Mouse (Mus musculus) adrenal gland, adult 18-20 months (tissue): ENCODE measurements around the gene Rhob. TPM values are rescaled to one million over a fixed set of nuclear protein-coding genes. Genes with fewer than 3 reads are reported as not detected.
"Not testable (repeated sequence)": the region's sequence is repeated elsewhere in the genome, so short reads cannot be mapped to it uniquely, and the experiment has no call there.

Experiments
- DNase-seq, 2 experiments: peaks; one replicate each; pipeline ENCODE4 v3.0.0; 2021 to 2022; ENCODE audit warnings: low spot score in 2 of 2
- total RNA-seq, 2 experiments: library from RNA; stranded (reverse); gene quantifications; 1 replicate in 1 of 2; 2 replicates in 1 of 2; pipeline ENCODE4 v1.2.3; 2021

Gene Rhob
- total RNA-seq, 2 experiments from 2014 or later, result 186 to 189 TPM

DNA sequence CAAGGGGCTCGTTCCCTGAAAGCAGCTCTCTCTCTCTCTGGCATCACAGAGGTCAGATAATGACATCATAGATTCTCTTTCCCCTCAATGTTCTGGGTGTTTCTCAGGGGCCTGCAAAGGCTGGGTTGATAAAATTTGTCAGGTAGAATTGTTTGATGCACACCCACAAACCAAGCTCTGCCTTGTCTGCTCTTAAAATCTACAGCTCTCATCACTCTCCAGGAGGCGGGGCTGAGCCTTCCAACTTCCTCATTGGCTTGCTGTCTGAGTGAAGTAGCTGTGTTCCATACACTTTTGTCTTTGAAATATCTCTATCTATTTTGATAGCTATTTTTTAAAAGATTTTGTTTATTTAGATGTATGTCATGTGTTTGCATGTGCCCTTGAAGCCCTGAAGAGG, 17.6 kb downstream of the Rhob start:
- DNase-seq, result no peak

- DNase-seq, result no peak
Observed at GRCm38 (mm10) chr12:8474836-8475387, 24.9 kb downstream of the Rhob start.

DNA sequence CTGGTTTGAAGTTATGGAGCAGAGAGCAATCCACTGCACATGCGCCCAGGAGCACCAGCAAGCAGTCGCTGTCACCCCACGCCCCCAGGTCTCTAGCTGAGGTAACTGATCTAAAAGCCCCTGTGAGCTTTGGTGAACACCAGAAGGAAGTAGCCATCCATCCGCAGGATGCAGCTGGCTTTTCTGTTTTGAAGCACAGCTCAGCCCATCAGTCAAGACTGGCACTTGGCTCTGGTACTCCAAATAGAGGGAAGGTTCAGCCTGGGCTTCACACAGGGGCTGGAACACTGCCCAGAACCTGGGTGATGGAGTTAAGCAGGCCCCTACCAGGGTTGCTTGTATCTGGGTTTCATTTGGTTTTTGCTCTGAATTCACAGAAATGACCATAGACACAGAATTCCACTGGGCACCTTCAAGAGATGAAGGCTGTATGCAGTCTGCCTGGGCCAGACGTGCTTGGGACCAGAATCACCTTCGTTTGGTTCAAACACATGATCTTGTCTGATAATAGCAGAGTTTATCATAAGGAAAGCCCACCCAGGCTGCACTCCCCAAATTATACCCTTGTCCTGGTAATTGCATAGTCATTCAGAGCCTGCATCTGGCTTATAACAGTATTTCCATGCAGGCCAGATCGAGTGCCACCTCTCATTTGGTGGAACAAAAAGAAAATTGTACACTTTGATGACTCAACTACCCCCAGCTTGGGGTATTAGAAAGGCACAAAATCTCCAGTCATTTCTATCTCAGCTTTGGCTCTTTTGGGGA, 27.0 kb downstream of the Rhob start:
- DNase-seq, result no peak

DNA sequence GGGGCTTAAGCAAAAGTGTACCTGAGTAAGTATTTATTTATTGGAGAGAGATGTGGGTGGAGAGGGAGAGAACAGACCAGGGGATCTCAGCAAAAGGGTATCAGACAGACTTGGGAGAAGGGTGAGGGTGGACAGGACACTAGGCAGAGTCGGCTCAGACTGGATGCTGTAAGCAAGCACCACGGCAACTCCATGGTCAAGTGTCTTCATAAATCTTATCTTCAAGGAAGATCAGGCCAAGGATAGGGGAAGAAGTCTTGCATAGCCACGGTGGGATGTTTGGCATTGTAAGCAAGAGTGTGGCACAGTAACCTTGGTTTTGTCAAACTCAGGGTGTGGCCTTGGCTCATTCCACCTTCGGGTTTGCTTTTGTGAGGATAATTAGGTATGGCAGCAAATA, 27.8 kb downstream of the Rhob start:
- DNase-seq, result no peak

GRCm38 (mm10) chr12:8470962-8471361, 28.8 kb downstream of the Rhob start:
- DNase-seq, result no peak

GRCm38 (mm10) chr12:8469742-8470494, 29.9 kb downstream of the Rhob start:
- no peak for DNase-seq

DNA sequence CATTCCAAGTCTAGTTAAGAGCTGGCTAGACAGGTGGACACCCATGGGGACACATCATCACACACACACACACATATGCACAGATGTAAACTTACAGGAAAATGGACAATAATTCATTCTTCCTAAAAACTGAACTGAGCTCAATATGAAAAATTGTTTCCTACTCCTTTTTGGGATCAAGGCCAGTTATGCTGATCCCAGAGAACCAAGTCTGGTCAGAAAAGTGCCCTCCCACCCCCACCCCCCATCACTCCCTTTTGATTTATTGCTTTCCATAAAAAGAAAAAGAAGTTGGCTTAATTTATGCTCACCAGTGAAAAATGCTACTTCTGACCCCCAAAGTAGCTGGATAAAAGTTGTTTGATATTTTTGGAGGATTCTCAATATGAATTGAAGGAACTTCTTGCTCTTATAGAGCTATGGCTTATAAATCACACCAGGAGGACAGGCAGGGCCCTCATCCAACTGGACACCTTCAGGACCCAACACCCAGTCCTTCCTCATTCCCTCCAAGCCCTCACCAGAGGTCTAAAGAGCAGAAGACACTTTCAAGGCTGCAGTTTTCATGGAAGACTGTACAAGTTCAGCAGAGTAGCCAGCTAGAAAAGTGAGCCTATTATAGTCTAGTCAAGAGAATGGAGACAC, 31.5 kb downstream of the Rhob start:
- no peak for DNase-seq

- DNase-seq, result no peak
Observed at GRCm38 (mm10) chr12:8467029-8467924, 32.5 kb downstream of the Rhob start.

DNA sequence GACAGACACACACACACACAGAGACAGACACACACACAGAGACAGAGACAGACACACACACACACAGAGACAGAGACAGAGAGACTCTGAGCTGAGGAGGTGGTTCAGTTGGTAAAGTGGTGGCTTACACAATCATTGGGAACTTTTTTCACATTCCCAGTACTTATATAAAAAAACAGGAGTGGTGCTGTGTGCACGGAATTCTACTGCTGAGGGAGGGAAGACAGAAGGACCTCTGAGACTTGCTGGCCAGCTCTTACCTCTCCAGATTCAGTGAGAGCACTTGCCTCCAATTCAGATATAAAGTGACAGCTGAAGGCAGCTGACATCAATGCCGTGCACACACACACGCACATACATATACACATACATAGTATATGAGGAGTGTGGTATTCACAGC, 34.1 kb downstream of the Rhob start:
- no peak for DNase-seq

GRCm38 (mm10) chr12:8464961-8465360, 34.8 kb downstream of the Rhob start:
- no peak for DNase-seq

- DNase-seq, result no peak
Observed at GRCm38 (mm10) chr12:8463599-8464160, 36.1 kb downstream of the Rhob start.

GRCm38 (mm10) chr12:8462533-8462932, 37.3 kb downstream of the Rhob start:
- no peak for DNase-seq

DNA sequence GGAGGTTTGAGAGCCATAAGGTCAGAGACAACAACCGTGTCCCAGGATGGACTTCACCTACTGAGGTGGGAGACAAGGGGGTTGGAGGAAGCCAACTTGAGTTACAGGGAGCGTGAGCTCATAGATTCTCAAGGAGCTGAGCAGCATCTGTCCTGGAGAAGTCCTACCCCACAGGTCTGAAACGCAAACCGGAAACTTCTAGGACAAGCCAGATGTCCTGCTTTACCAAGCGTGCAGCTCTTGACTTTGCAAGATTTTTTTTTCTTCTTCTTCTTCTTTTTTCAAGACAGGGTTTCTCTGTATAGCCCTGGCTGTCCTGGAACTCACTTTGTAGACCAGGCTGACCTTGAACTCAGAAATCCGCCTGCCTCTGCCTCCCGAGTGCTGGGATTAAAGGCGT, 38.2 kb downstream of the Rhob start:
- DNase-seq, result not testable (repeated sequence)

DNA sequence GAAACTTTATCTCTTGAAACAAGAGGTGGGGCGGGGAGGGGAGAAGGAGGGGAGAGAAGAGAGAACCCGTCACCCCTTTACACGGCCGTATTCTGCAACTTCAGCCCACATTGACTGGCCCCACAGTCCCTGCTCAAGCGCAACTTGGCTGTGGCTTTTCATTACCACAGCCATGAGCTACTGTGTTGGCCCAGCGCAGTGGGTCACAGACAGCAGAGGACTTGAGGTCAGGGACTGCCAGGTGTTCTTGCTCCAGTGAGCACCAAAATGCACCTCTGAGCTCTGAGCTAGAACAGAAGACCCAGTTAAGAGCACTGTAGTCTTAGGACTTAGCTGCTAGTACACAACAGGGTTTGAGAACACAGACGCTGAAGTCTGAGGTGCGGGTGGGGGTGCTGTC, 41.4 kb downstream of the Rhob start:
- DNase-seq, result no peak

DNA sequence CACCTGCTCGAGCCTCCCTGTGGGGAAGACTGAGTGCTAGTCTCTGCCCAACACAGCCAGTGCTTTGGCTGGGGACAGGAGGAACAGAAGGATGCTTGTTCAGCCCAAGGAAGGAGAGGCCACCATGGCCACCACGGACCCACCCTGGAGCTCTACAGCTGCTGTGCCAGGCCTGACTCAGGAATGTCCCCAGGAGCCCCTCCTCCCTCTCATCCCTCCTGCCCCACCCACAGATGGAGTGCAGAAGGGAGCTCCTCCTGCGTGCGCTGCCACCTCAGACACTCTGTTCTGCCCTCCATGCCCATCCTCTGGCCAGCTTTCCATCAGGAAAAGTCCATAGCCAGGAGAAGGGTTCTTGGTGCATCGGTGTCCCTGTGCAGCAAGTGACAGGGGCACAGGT, 42.8 kb downstream of the Rhob start:
- no peak for DNase-seq

GRCm38 (mm10) chr12:8455046-8455445, 44.8 kb downstream of the Rhob start:
- no peak for DNase-seq

GRCm38 (mm10) chr12:8454487-8454886, 45.3 kb downstream of the Rhob start:
- DNase-seq, result no peak

- DNase-seq, result no peak
Observed at GRCm38 (mm10) chr12:8452766-8453621, 46.8 kb downstream of the Rhob start.
